ENCODE assay signal across 9 mouse cellular contexts in the genomic region with DNA sequence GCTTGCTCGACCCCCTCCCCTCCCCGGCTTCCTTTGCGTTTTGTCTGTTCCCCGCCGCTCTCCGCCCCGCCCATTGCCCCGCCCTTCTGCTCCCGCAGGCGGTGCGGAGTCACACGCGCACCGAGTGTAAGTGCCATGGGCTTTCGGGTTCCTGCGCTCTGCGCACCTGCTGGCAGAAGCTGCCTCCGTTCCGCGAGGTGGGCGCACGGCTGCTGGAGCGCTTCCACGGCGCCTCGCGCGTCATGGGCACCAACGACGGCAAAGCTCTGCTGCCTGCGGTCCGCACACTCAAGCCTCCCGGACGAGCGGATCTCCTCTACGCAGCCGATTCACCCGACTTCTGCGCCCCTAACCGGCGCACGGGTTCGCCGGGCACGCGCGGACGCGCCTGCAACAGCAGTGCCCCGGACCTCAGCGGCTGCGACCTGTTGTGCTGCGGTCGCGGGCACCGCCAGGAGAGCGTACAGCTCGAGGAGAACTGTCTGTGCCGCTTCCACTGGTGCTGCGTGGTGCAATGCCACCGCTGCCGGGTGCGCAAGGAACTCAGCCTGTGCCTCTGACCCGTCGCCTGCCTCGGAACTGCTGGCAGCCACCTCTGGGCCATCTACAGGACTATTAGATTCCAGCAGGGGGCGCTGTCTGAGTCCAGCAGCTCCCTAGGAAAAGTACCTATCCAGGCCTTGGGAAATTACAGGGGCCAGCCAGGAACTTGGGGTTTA. TPM values are rescaled to one million over a fixed set of nuclear protein-coding genes. Genes with fewer than 3 reads are reported as not detected.
DNase-seq lines count a peak whose midpoint lies in the region; ATAC-seq lines count a peak whose summit lies in the region.
"Had no signal": no experiment of that assay in that cellular context is flagged by ENCODE, and none has a peak within 500 bp of the region (broad histone marks: within the 10 kb centered on the region; RNA-seq: fewer than 3 reads in every experiment).

No protein-coding gene starts in this region.

- peaks cover 15% of the 10 kb centered on the region; the same call in 1 of the 2 replicates for H3K4me1 ChIP-seq in lung, embryonic 15.5 days
- H3K4me1 ChIP-seq in neural tube, embryonic 14.5 days (ENCODE audit: control insufficient read depth, insufficient read depth, low read length) = peaks cover 10% of the 10 kb centered on the region

- 0 out of 2 replicates have a peak overlapping the region, but pooled peaks have one; percentile 7 for H3K9ac ChIP-seq in lung, embryonic 15.5 days
- peak overlapping the region; percentile 37; the same call in 1 of the 2 replicates for H3K9ac ChIP-seq in neural tube, embryonic 14.5 days (replicated peaks; ENCODE audit: low read depth, low read length)

- ATAC-seq in lung, embryonic 15.5 days (ENCODE audit: borderline replicate concordance, extremely low read depth, low FRiP score, low TSS enrichment) = no peak
- peak; percentile 54; the same call in 1 of the 2 replicates for ATAC-seq in neural tube, embryonic 14.5 days (ENCODE audit: low read depth)

- peak overlapping the region; percentile 71 for H3K4me2 ChIP-seq in lung, embryonic 15.5 days
- H3K4me2 ChIP-seq in neural tube, embryonic 14.5 days (ENCODE audit: low read depth, low read length) = peak overlapping the region; percentile 81

- H3K27me3 ChIP-seq in lung, embryonic 15.5 days = peaks cover 94% of the 10 kb centered on the region
- H3K27me3 ChIP-seq in neural tube, embryonic 14.5 days (ENCODE audit: control insufficient read depth, insufficient read depth, low read length) = peaks cover 59% of the 10 kb centered on the region

- peak; percentile 73 for DNase-seq in urinary bladder, postnatal 25 days (ENCODE audit: low spot score)
- no peak for DNase-seq in urinary bladder, postnatal 10 days (ENCODE audit: low spot score)
- peak; percentile 69 for DNase-seq in embryo, embryonic 10 days (ENCODE audit: low spot score)
- peak; percentile 31 for DNase-seq in heart, adult 8-10 months (ENCODE audit: low spot score)
- peak; percentile 71 for DNase-seq in kidney, adult 9 months
- no peak for DNase-seq in cerebellum, adult 9-10 months

- H3K4me3 ChIP-seq in lung, embryonic 15.5 days = peak overlapping the region; percentile 43
- H3K4me3 ChIP-seq in neural tube, embryonic 14.5 days (ENCODE audit: low read depth, low read length) = peak overlapping the region; percentile 39

- H3K36me3 ChIP-seq in lung, embryonic 15.5 days = no peaks in the 10 kb centered on the region
- H3K36me3 ChIP-seq in neural tube, embryonic 14.5 days (ENCODE audit: control insufficient read depth, insufficient read depth, low read length) = no peaks in the 10 kb centered on the region

- H3K27ac ChIP-seq in lung, embryonic 15.5 days = no peak overlapping the region
- H3K27ac ChIP-seq in neural tube, embryonic 14.5 days (ENCODE audit: low read depth, low read length) = no peak overlapping the region

- H3K9me3 ChIP-seq in lung, embryonic 15.5 days = no peaks in the 10 kb centered on the region; the same call in 1 of the 2 replicates
- H3K9me3 ChIP-seq in neural tube, embryonic 14.5 days (ENCODE audit: control insufficient read depth, low read length) = no peaks in the 10 kb centered on the region

- under 1% methylated on average over 67 of the region's 67 CpGs for WGBS in lung, embryonic 15.5 days
- WGBS in neural tube, embryonic 14.5 days = under 1% methylated on average over 67 of the region's 67 CpGs

RNA-seq across cellular contexts. Expression of a gene that starts 7.1 kb away (rescaled TPM):
- not detected for total RNA-seq in heart, adult 8-10 months (2022)
- 0.20 and 0.25 TPM in 2 replicates for polyA plus RNA-seq in lung, embryonic 15.5 days (2015; fragmentation: Nextera tagmentation; extraction: Ambion mirVana)
- polyA plus RNA-seq in neural tube, embryonic 14.5 days (2014; fragmentation: Nextera tagmentation; extraction: Ambion mirVana) = not detected in 2 replicates
- total RNA-seq: hematopoietic stem cell, adult 5-6 weeks had no signal

RNA-seq across cellular contexts. Expression of a gene that starts 12.5 kb away (rescaled TPM):
- total RNA-seq in heart, adult 8-10 months (2022) = under 1 TPM; 0.16 to 0.69 (median 0.26) TPM
- polyA plus RNA-seq in lung, embryonic 15.5 days (2015; fragmentation: Nextera tagmentation; extraction: Ambion mirVana) = 1.2 TPM in 2 replicates
- polyA plus RNA-seq in neural tube, embryonic 14.5 days (2014; fragmentation: Nextera tagmentation; extraction: Ambion mirVana) = 8.4 TPM in 1 of 2 replicates, not detected in the other
- total RNA-seq: hematopoietic stem cell, adult 5-6 weeks had no signal

RNA-seq across cellular contexts. Expression of a gene that starts 35.2 kb away (rescaled TPM):
- total RNA-seq in heart, adult 8-10 months (2022) = 1 to 10 TPM; 1.6 to 4.1 (median 2.2) TPM
- 0.34 and 0.57 TPM in 2 replicates for polyA plus RNA-seq in lung, embryonic 15.5 days (2015; fragmentation: Nextera tagmentation; extraction: Ambion mirVana)
- 0.23 TPM in 1 of 2 replicates, not detected in the other for polyA plus RNA-seq in neural tube, embryonic 14.5 days (2014; fragmentation: Nextera tagmentation; extraction: Ambion mirVana)
- total RNA-seq: hematopoietic stem cell, adult 5-6 weeks had no signal

Comparison
In these comparisons a context has a peak if more than half of its experiments do, and no peak if none do; other contexts are left out.
1. DNase-seq: peak in urinary bladder, postnatal 25 days (single experiment), embryo, embryonic 10 days (single experiment), heart, adult 8-10 months (single experiment) and kidney, adult 9 months (single experiment); none in urinary bladder, postnatal 10 days (single experiment) and cerebellum, adult 9-10 months (single experiment).